ENCODE assay signal across 8 mouse cellular contexts in the genomic region with DNA sequence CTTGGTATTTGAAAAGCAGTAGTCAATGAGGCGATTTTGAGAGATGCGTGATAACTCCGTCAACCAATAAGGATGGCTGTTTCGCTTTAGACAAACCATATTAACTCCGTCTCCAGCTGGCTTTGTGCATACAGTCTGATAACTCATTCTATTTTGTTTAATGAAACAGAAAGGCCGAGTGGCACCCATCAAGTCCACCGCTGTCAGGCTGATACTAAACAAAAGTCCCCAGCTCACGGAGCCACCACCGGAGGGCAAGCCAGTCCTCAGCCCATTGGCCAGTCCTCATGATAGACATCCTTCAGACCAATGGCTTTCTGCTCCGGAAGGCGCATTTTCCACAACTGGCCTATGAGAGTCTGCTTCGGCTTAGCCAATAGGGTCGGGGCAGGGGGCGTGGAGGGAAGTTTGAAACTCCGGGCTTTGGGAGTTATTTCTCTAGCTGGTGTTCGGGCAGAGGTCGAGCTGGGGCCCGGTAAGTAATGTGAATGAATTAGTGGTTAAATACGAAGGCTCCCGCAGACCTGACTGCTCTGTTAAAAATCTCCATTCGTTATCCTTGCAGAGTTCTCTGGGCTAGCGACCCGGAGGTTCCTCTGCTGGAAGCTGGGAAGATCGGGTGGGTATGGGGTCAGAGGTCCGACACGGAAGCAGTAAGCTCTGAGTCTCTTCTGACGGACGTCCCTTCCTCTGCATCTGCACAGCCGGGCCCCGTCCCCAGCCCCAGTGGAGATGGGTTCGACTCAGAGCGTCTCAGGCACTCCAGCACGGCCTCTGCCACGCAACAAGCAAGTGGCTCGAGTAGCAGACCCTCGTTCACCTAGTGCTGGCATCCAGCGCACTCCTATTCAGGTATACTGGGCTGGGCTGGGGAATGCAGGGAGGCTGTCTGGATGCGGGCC. TPM values are rescaled to one million over a fixed set of nuclear protein-coding genes. Genes with fewer than 3 reads are reported as not detected.
DNase-seq lines count a peak whose midpoint lies in the region; ATAC-seq and TF ChIP-seq lines count a peak whose summit lies in the region.

No protein-coding gene starts in this region.

- peaks cover 26% of the 10 kb centered on the region for H3K36me3 ChIP-seq in heart, embryonic 15.5 days
- H3K36me3 ChIP-seq in liver, embryonic 14.5 days (replicated peaks; ENCODE audit: control insufficient read depth, insufficient read depth, low read depth) = peaks cover 40% of the 10 kb centered on the region
- peaks cover 2% of the 10 kb centered on the region; the same call in 1 of the 2 replicates for H3K36me3 ChIP-seq in neural tube, embryonic 11.5 days (ENCODE audit: control insufficient read depth, insufficient read depth, low read length)
- peaks cover 2% of the 10 kb centered on the region; the same call in 1 of the 2 replicates for H3K36me3 ChIP-seq in stomach, postnatal 0 days (ENCODE audit: control insufficient read depth, insufficient read depth, low read length)

- H3K27me3 ChIP-seq in heart, embryonic 15.5 days = no peaks in the 10 kb centered on the region
- H3K27me3 ChIP-seq in liver, embryonic 14.5 days (ENCODE audit: control insufficient read depth, insufficient read depth, low read length) = no peaks in the 10 kb centered on the region
- no peaks in the 10 kb centered on the region for H3K27me3 ChIP-seq in neural tube, embryonic 11.5 days (ENCODE audit: control insufficient read depth, insufficient read depth, low read length)
- no peaks in the 10 kb centered on the region for H3K27me3 ChIP-seq in stomach, postnatal 0 days (ENCODE audit: control insufficient read depth, insufficient read depth, low read length)

- ATAC-seq in CD4-positive, CD25-positive, alpha-beta regulatory T cell, adult 4 months = peak; percentile 73
- peak; percentile 84 for ATAC-seq in heart, embryonic 15.5 days (replicated peaks; ENCODE audit: insufficient number of reproducible peaks, insufficient read depth, low FRiP score, low read depth)
- ATAC-seq in liver, embryonic 14.5 days (ENCODE audit: insufficient read depth) = peak; percentile 77
- ATAC-seq in neural tube, embryonic 11.5 days (ENCODE audit: insufficient read depth, low FRiP score, low TSS enrichment) = peak; percentile 91
- ATAC-seq in stomach, postnatal 0 days (ENCODE audit: low FRiP score, low TSS enrichment) = peak; percentile 86

- under 1% methylated on average over 38 of the region's 38 CpGs for WGBS in heart, embryonic 15.5 days
- under 1% methylated on average over 38 of the region's 38 CpGs for WGBS in liver, embryonic 14.5 days (ENCODE audit: insufficient replicate concordance)
- WGBS in neural tube, embryonic 11.5 days = under 1% methylated on average over 38 of the region's 38 CpGs
- under 1% methylated on average over 38 of the region's 38 CpGs for WGBS in stomach, postnatal 0 days

- peak overlapping the region; percentile 83 for H3K4me2 ChIP-seq in heart, embryonic 15.5 days
- H3K4me2 ChIP-seq in liver, embryonic 14.5 days (ENCODE audit: low read depth) = peak overlapping the region; percentile 82
- peak overlapping the region; percentile 69 for H3K4me2 ChIP-seq in neural tube, embryonic 11.5 days (ENCODE audit: low read depth)
- peak overlapping the region; percentile 84 for H3K4me2 ChIP-seq in stomach, postnatal 0 days (replicated peaks; ENCODE audit: low read depth)

- H3K9me3 ChIP-seq in heart, embryonic 15.5 days (replicated peaks) = no peaks in the 10 kb centered on the region
- H3K9me3 ChIP-seq in liver, embryonic 14.5 days (ENCODE audit: control insufficient read depth, low read length) = no peaks in the 10 kb centered on the region
- no peaks in the 10 kb centered on the region for H3K9me3 ChIP-seq in neural tube, embryonic 11.5 days (ENCODE audit: control insufficient read depth, low read length)
- H3K9me3 ChIP-seq in stomach, postnatal 0 days (ENCODE audit: control insufficient read depth, low read length) = no peaks in the 10 kb centered on the region

- H3K27ac ChIP-seq in heart, embryonic 15.5 days = peak overlapping the region; percentile 94
- H3K27ac ChIP-seq in liver, embryonic 14.5 days = peak overlapping the region; percentile 84
- H3K27ac ChIP-seq in neural tube, embryonic 11.5 days (ENCODE audit: low read depth, low read length) = peak overlapping the region; percentile 79
- H3K27ac ChIP-seq in stomach, postnatal 0 days (replicated peaks) = peak overlapping the region; percentile 90

- no peak for TF ChIP-seq EP300 in liver, embryonic 14.5 days (IDR thresholded peaks at IDR 0.05; ENCODE audit: low read depth)
- TF ChIP-seq EP300 in stomach, postnatal 0 days (optimal IDR thresholded peaks at IDR 0.05) = peak; percentile 30

- H3K4me3 ChIP-seq in heart, embryonic 15.5 days = peak overlapping the region; percentile 67
- H3K4me3 ChIP-seq in liver, embryonic 14.5 days (ENCODE audit: insufficient read depth in 1 of 2, low read depth in 2 of 2, low read length in 2 of 2) = peak overlapping the region; percentile 81 to 87
- peak overlapping the region; percentile 68 for H3K4me3 ChIP-seq in neural tube, embryonic 11.5 days (ENCODE audit: low read depth, low read length)
- peak overlapping the region; percentile 66 for H3K4me3 ChIP-seq in stomach, postnatal 0 days (ENCODE audit: low read depth, low read length)

- peak; percentile 36 for TF ChIP-seq CTCF in liver, embryonic 14.5 days (IDR thresholded peaks at IDR 0.05; ENCODE audit: low read depth)
- peak; percentile 43 for TF ChIP-seq CTCF in stomach, postnatal 0 days (IDR thresholded peaks at IDR 0.05; ENCODE audit: low read depth)

- peak overlapping the region; percentile 67 for H3K9ac ChIP-seq in heart, embryonic 15.5 days
- peak overlapping the region; percentile 93 for H3K9ac ChIP-seq in liver, embryonic 14.5 days (replicated peaks)
- H3K9ac ChIP-seq in neural tube, embryonic 11.5 days (ENCODE audit: low read length) = peak overlapping the region; percentile 72
- H3K9ac ChIP-seq in stomach, postnatal 0 days (ENCODE audit: low read length) = peak overlapping the region; percentile 62

- peak; percentile 91 for DNase-seq in c-Kit-negative CD71-positive TER-119-positive erythroid progenitor cells, embryonic 14.5 days (ENCODE audit: low read depth, low spot score)
- DNase-seq in fibroblast of lung, adult 2 months (ENCODE audit: low read depth) = peak; percentile 95
- peak; percentile 96 to 98 for DNase-seq in kidney, postnatal 25 days
- DNase-seq in liver, embryonic 14.5 days (ENCODE audit: low read depth in 3 of 3, low spot score in 3 of 3) = peak; percentile 96 to 98 (median 97)
- peak; percentile 92 for DNase-seq in neural tube, embryonic 11.5 days (ENCODE audit: low spot score)
- peak; percentile 92 for DNase-seq in stomach, postnatal 0 days (ENCODE audit: low spot score)

- peaks cover 19% of the 10 kb centered on the region for H3K4me1 ChIP-seq in heart, embryonic 15.5 days (replicated peaks)
- peaks cover 6 to 9% of the 10 kb centered on the region in 2 experiments; a peak in 3 of 4 replicates for H3K4me1 ChIP-seq in liver, embryonic 14.5 days (replicated peaks; ENCODE audit: control insufficient read depth in 2 of 2, insufficient read depth in 2 of 2, low read length in 1 of 2)
- peaks cover 8% of the 10 kb centered on the region for H3K4me1 ChIP-seq in neural tube, embryonic 11.5 days (ENCODE audit: control insufficient read depth, insufficient read depth, low read length)
- H3K4me1 ChIP-seq in stomach, postnatal 0 days (replicated peaks; ENCODE audit: control insufficient read depth, insufficient read depth) = 0 out of 2 replicates have a peak, but pooled peaks cover 2% of the 10 kb centered on the region

RNA-seq across cellular contexts. Expression of a gene that starts 0.7 kb away (rescaled TPM):
- polyA plus RNA-seq in CD4-positive, CD25-positive, alpha-beta regulatory T cell, adult 4 months (2017; shearing (Covaris generic)) = 10 to 100 TPM in 1 of 2 experiments, 1 to 10 TPM in 1; 8.0 to 27.1 TPM
- 117 and 128 TPM in 2 replicates for polyA plus RNA-seq in heart, embryonic 15.5 days (2015; fragmentation: Nextera tagmentation; extraction: Ambion mirVana)
- 147 and 165 TPM in 2 replicates for polyA plus RNA-seq in liver, embryonic 14.5 days (2012; rRNA removed)
- polyA plus RNA-seq in liver, embryonic 14.5 days (2014; fragmentation: Nextera tagmentation; extraction: Ambion mirVana) = 205 and 206 TPM in 2 replicates
- 190 and 195 TPM in 2 replicates for polyA plus RNA-seq in neural tube, embryonic 11.5 days (2014; fragmentation: Nextera tagmentation; extraction: Ambion mirVana)
- 43.3 and 52.8 TPM in 2 replicates for polyA plus RNA-seq in stomach, postnatal 0 days (2015; fragmentation: Nextera tagmentation; extraction: Ambion mirVana)

RNA-seq across cellular contexts. Expression of a gene that starts 0.8 kb away (rescaled TPM):
- polyA plus RNA-seq in CD4-positive, CD25-positive, alpha-beta regulatory T cell, adult 4 months (2017; shearing (Covaris generic)) = 100 to 1,000 TPM in 1 of 2 experiments, 10 to 100 TPM in 1; 77.2 to 154 TPM
- 87.2 and 114 TPM in 2 replicates for polyA plus RNA-seq in heart, embryonic 15.5 days (2015; fragmentation: Nextera tagmentation; extraction: Ambion mirVana)
- polyA plus RNA-seq in liver, embryonic 14.5 days (2012; rRNA removed) = 24.4 and 27.6 TPM in 2 replicates
- 38.0 and 42.5 TPM in 2 replicates for polyA plus RNA-seq in liver, embryonic 14.5 days (2014; fragmentation: Nextera tagmentation; extraction: Ambion mirVana)
- polyA plus RNA-seq in neural tube, embryonic 11.5 days (2014; fragmentation: Nextera tagmentation; extraction: Ambion mirVana) = 162 and 174 TPM in 2 replicates
- polyA plus RNA-seq in stomach, postnatal 0 days (2015; fragmentation: Nextera tagmentation; extraction: Ambion mirVana) = 60.3 and 61.8 TPM in 2 replicates

RNA-seq across cellular contexts. Expression of a gene that starts 10.0 kb away (rescaled TPM):
- not detected for polyA plus RNA-seq in CD4-positive, CD25-positive, alpha-beta regulatory T cell, adult 4 months (2017; shearing (Covaris generic))
- polyA plus RNA-seq in heart, embryonic 15.5 days (2015; fragmentation: Nextera tagmentation; extraction: Ambion mirVana) = 4.9 and 5.2 TPM in 2 replicates
- 0.03 and 0.06 TPM in 2 replicates for polyA plus RNA-seq in liver, embryonic 14.5 days (2012; rRNA removed)
- polyA plus RNA-seq in liver, embryonic 14.5 days (2014; fragmentation: Nextera tagmentation; extraction: Ambion mirVana) = 0.23 TPM in 1 of 2 replicates, not detected in the other
- polyA plus RNA-seq in neural tube, embryonic 11.5 days (2014; fragmentation: Nextera tagmentation; extraction: Ambion mirVana) = 0.22 and 0.29 TPM in 2 replicates
- 0.53 and 0.98 TPM in 2 replicates for polyA plus RNA-seq in stomach, postnatal 0 days (2015; fragmentation: Nextera tagmentation; extraction: Ambion mirVana)

RNA-seq across cellular contexts. Expression of a gene that starts 16.0 kb away (rescaled TPM):
- 10 to 100 TPM; 65.7 to 90.0 TPM for polyA plus RNA-seq in CD4-positive, CD25-positive, alpha-beta regulatory T cell, adult 4 months (2017; shearing (Covaris generic))
- polyA plus RNA-seq in heart, embryonic 15.5 days (2015; fragmentation: Nextera tagmentation; extraction: Ambion mirVana) = 1,247 and 1,352 TPM in 2 replicates
- 266 and 292 TPM in 2 replicates for polyA plus RNA-seq in liver, embryonic 14.5 days (2012; rRNA removed)
- 418 and 420 TPM in 2 replicates for polyA plus RNA-seq in liver, embryonic 14.5 days (2014; fragmentation: Nextera tagmentation; extraction: Ambion mirVana)
- polyA plus RNA-seq in neural tube, embryonic 11.5 days (2014; fragmentation: Nextera tagmentation; extraction: Ambion mirVana) = 622 and 634 TPM in 2 replicates
- 463 and 465 TPM in 2 replicates for polyA plus RNA-seq in stomach, postnatal 0 days (2015; fragmentation: Nextera tagmentation; extraction: Ambion mirVana)

RNA-seq across cellular contexts. Expression of a gene that starts 21.6 kb away (rescaled TPM):
- 1 to 10 TPM; 1.7 to 3.4 TPM for polyA plus RNA-seq in CD4-positive, CD25-positive, alpha-beta regulatory T cell, adult 4 months (2017; shearing (Covaris generic))
- 7.0 and 9.8 TPM in 2 replicates for polyA plus RNA-seq in heart, embryonic 15.5 days (2015; fragmentation: Nextera tagmentation; extraction: Ambion mirVana)
- polyA plus RNA-seq in liver, embryonic 14.5 days (2012; rRNA removed) = 4.1 and 5.0 TPM in 2 replicates
- polyA plus RNA-seq in liver, embryonic 14.5 days (2014; fragmentation: Nextera tagmentation; extraction: Ambion mirVana) = 4.7 and 5.0 TPM in 2 replicates
- 6.3 and 6.9 TPM in 2 replicates for polyA plus RNA-seq in neural tube, embryonic 11.5 days (2014; fragmentation: Nextera tagmentation; extraction: Ambion mirVana)
- polyA plus RNA-seq in stomach, postnatal 0 days (2015; fragmentation: Nextera tagmentation; extraction: Ambion mirVana) = 18.8 and 18.9 TPM in 2 replicates

Comparison
In these comparisons a context has a peak if more than half of its experiments do, and no peak if none do; other contexts are left out.
1. Peak in every context shown above with its lines: DNase-seq, ATAC-seq, H3K4me3 ChIP-seq and H3K27ac ChIP-seq.